Mouse (Mus musculus) heart, embryonic 16.5 days (tissue): Measurements from ENCODE around the gene Fbxo8. TPM values are rescaled to one million over a fixed set of nuclear protein-coding genes. Genes with fewer than 3 reads are reported as not detected.

ENCODE experiments used
- ATAC-seq: fragments of 200-750 bp; cut with Nextera tagmentation; replicated peaks from 2 replicates; pipeline ENCODE4 v1.8.0; 2017; ENCODE audit warnings: moderate number of reproducible peaks; ENCODE audit not compliant: insufficient read depth, low FRiP score; ENCODE audit errors: extremely low read depth
- H3K27ac ChIP-seq: fragments of 300-500 bp; sonication (generic); 2 replicates; pipeline ENCODE4 v1.5.1; 2014; ENCODE audit warnings: mild to moderate bottlenecking, low read length, control low read depth, moderate library complexity
- H3K27me3 ChIP-seq: fragments of 300-500 bp; sonication (generic); 2 replicates; pipeline ENCODE4 v1.6.1; 2014; ENCODE audit warnings: low read length, mixed read lengths; ENCODE audit not compliant: control insufficient read depth, insufficient read depth
- H3K36me3 ChIP-seq: fragments of 300-500 bp; sonication (generic); 2 replicates; pipeline ENCODE4 v1.6.1; 2014; ENCODE audit not compliant: control insufficient read depth, insufficient read depth
- H3K4me1 ChIP-seq: fragments of 300-500 bp; sonication (generic); 2 replicates; pipeline ENCODE4 v1.6.1; 2014; ENCODE audit warnings: low read length, mixed read lengths; ENCODE audit not compliant: control insufficient read depth, insufficient read depth
- H3K4me2 ChIP-seq: fragments of 300-500 bp; sonication (generic); 2 replicates; pipeline ENCODE4 v1.6.1; 2014; ENCODE audit warnings: low read depth, mild to moderate bottlenecking, control low read depth, low read length
- H3K4me3 ChIP-seq: fragments of 300-500 bp; sonication (generic); 2 replicates; pipeline ENCODE4 v1.5.1; 2014; ENCODE audit warnings: mild to moderate bottlenecking, control low read depth, low read length
- H3K9ac ChIP-seq: fragments of 300-500 bp; sonication (generic); 2 replicates; pipeline ENCODE4 v1.6.1; 2014; ENCODE audit warnings: low read length, control low read depth
- H3K9me3 ChIP-seq: fragments of 300-500 bp; sonication (generic); replicated peaks from 2 replicates; pipeline ENCODE4 v1.6.1; 2016; ENCODE audit warnings: low read length; ENCODE audit not compliant: control insufficient read depth
- WGBS: fragments of 180-500 bp; shearing (Covaris S2); extraction: QIAGEN DNeasy Blood & Tissue Kit; methylation state at CpG from one replicate; pipeline ENCODE4 v1.1.7; 2014; 5-methylcytosine and 5-hydroxymethylcytosine counted together
- polyA plus RNA-seq: library from polyadenylated mRNA; unstranded; fragments of >200 nt; fragmentation: Nextera tagmentation; extraction: Ambion mirVana; gene quantifications from 2 replicates; pipeline ENCODE4 v1.2.1, GENCODE M21; 2015

The Fbxo8 gene
- polyA plus RNA-seq, 1 experiment from 2014 or later = 53.2 TPM

DNA sequence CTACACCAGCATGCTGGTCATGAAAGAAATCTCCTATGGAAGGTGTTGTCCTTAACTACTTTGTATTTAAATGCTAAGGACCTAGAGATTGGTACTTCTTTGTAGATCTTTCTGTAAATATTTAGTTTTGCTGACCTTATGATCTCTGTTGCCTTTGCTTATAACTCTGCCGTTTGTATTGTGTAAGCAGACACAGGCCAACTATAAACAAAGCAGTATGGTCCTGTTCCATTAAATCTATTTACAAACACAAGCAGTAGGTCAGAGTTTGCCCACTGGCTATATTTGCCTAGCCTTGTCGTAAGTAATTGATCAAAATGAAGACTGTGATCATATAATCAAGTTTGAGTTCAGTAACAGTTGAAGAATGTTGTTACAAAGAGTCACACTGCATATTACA, 38.1 kb downstream of the Fbxo8 start:
- 71% methylated on average over 2 of the region's 2 CpGs for WGBS
- Histone ChIP-seq H3K4me1 (0 out of 2 replicates have a peak, but pooled peaks cover 2% of the 10 kb centered on the region), H3K36me3 (peaks cover 4% of the 10 kb centered on the region; the same call in 1 of the 2 replicates), H3K27me3 (no peaks in the 10 kb centered on the region), H3K4me3 (no peak overlapping the region), H3K9ac (no peak overlapping the region), H3K9me3 (no peaks in the 10 kb centered on the region), H3K4me2 (no peak overlapping the region), H3K27ac (no peak overlapping the region)
- ATAC-seq = no peak

DNA sequence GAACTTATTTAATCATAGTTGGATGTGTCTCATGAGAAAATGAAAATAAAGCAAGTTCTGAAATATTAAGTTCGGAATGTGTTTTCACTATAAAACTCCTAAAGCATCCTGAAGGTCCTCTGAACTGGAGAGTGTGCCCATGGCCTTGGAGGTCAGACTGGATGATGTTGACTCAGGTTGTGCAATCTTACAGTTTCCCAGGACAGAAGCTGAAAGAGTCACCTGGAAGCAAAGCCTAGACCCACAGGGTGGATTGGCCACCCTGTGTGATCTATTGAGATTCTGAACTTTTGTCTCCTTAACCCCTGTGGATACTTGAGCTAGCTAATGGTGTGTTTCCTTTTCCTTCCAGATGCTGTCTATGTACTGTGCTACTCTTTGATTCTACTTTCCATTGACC, 40.2 kb downstream of the Fbxo8 start:
- no peak overlapping the region for H3K4me2 ChIP-seq
- no peak overlapping the region for H3K27ac ChIP-seq
- 96% methylated on average over 1 of the region's 1 CpGs for WGBS

DNA sequence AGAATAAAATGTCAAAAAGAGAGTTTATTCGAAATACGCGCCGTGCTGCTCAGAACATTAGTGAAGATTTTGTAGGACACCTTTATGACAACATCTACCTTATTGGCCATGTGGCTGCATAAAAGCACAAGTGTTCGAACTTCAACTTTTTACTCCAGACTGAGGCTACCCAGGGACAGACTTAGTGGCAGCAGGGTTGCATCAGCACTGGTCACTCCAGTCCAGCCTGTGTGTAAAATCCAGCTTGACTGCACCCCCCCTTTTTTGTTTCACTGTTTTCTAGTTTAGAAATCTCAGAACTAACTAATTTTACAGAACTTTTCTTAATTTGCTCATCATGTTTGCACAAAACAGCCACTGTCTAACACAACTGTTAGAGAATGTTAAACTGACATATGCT, 40.6 kb downstream of the Fbxo8 start:
- Histone ChIP-seq H3K36me3 (peaks cover 4% of the 10 kb centered on the region; the same call in 1 of the 2 replicates), H3K9ac (no peak overlapping the region), H3K27me3 (no peaks in the 10 kb centered on the region), H3K9me3 (no peaks in the 10 kb centered on the region), H3K4me1 (no peaks in the 10 kb centered on the region), H3K4me2 (no peak overlapping the region), H3K27ac (no peak overlapping the region), H3K4me3 (no peak overlapping the region)
- ATAC-seq = no peak
- WGBS = 96% methylated on average over 5 of the region's 5 CpGs

More for the DNA sequence above, 40.2 kb downstream of the Fbxo8 start:
- Histone ChIP-seq H3K9ac (no peak overlapping the region), H3K27me3 (no peaks in the 10 kb centered on the region), H3K4me3 (no peak overlapping the region), H3K36me3 (peaks cover 4% of the 10 kb centered on the region; the same call in 1 of the 2 replicates), H3K9me3 (no peaks in the 10 kb centered on the region), H3K4me1 (0 out of 2 replicates have a peak, but pooled peaks cover 2% of the 10 kb centered on the region)
- no peak for ATAC-seq

DNA sequence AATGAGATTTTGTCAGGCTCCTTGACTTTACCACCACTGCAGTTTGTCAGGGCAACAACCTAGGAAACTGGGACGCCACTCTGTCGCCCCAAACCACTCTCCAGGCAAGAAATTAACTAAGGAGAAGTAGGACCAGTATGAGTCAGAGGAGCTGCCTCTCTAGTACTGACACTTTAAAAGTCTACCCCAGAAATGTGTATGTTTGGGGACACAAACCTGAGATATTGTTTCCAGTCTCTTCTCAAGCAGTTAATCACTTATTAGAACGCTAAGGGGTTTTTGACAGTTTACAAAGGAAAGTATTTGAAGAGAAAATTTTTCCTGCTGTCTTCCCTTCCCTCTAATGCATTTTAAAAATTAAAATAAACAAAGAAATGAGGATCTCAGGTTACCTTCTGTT, 55.6 kb downstream of the Fbxo8 start:
- no peak overlapping the region for H3K4me3 ChIP-seq
- H3K9ac ChIP-seq = no peak overlapping the region
- 45% methylated on average over 3 of the region's 3 CpGs for WGBS
- ATAC-seq = no peak
- no peaks in the 10 kb centered on the region for H3K27me3 ChIP-seq
- H3K9me3 ChIP-seq = no peaks in the 10 kb centered on the region
- 0 out of 2 replicates have a peak, but pooled peaks cover 3% of the 10 kb centered on the region for H3K4me1 ChIP-seq
- no peak overlapping the region for H3K27ac ChIP-seq
- H3K4me2 ChIP-seq = no peak overlapping the region
- H3K36me3 ChIP-seq = no peaks in the 10 kb centered on the region

DNA sequence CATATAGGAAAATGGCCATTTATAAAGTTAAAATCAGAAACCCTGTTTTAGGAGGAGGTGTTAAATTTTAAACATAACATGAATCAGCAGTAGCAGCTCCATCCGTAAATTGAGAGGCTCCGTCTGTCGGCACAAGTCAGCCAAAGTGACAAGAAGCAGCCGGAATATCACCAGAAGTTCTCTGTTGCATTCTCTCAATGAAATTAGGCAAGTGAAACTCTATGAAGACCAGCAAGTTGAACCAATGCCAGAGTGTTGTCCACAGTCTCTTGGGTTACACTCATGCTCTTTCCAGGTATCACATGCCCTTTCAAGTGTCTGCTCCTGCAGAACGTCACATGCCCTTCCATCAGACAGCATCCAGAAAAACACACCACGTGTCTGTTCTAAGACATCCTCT, 60.8 kb downstream of the Fbxo8 start:
- Histone ChIP-seq H3K9ac (no peak overlapping the region), H3K4me1 (0 out of 2 replicates have a peak, but pooled peaks cover 4% of the 10 kb centered on the region), H3K9me3 (no peaks in the 10 kb centered on the region), H3K27me3 (no peaks in the 10 kb centered on the region), H3K36me3 (no peaks in the 10 kb centered on the region), H3K4me3 (no peak overlapping the region), H3K4me2 (no peak overlapping the region), H3K27ac (no peak overlapping the region)
- 39% methylated on average over 6 of the region's 6 CpGs for whole genome bisulfite sequencing
- no peak; the same call in 1 of the 2 replicates for ATAC-seq

DNA sequence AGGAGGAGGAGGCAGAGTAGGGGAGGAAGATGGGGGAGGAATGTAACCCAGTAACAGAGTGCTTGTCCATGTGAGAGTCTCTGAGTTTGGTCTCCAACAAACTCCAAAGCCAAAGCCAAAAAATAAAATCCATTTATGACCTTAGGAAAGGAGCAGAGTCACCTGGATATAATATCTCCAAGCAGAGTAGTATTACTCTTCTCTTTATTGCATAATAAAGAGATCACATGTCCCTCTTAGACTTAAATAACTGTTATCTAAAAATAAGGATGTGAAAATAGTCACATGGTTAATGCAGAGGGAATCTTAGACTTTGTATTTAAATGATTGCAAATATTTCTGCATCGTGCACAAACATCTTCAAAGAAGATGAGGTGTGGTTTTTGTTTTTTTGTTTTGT, 63.3 kb downstream of the Fbxo8 start:
- no peak overlapping the region for H3K4me3 ChIP-seq
- no peaks in the 10 kb centered on the region for H3K36me3 ChIP-seq
- H3K9me3 ChIP-seq = no peaks in the 10 kb centered on the region
- WGBS = 91% methylated on average over 1 of the region's 1 CpGs
- no peak for ATAC-seq
- peaks cover 6% of the 10 kb centered on the region for H3K4me1 ChIP-seq
- H3K4me2 ChIP-seq = no peak overlapping the region
- H3K9ac ChIP-seq = no peak overlapping the region
- H3K27ac ChIP-seq = no peak overlapping the region
- H3K27me3 ChIP-seq = no peaks in the 10 kb centered on the region

DNA sequence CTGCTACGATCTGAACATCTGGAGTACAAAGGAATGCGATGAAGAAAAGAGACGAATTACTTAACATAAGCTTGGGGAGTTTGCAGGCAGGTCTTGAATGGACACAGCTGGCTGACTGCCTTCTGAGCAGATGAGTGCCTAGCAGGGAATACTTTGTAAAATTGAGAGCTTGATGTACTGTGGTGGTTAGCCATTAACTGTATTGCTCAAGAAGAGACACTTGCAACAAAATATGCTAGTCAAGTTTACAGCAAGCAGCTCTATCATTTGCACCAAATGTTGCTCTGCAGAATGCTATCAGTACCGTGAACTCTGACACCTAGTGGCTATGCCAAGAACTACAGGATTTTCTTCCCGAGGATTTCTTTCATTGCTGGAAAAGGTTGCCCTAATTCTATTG, 64.1 kb downstream of the Fbxo8 start:
- Histone ChIP-seq H3K4me1 (peaks cover 8% of the 10 kb centered on the region), H3K9ac (no peak overlapping the region), H3K27me3 (no peaks in the 10 kb centered on the region), H3K36me3 (no peaks in the 10 kb centered on the region), H3K9me3 (no peaks in the 10 kb centered on the region), H3K4me3 (no peak overlapping the region), H3K27ac (no peak overlapping the region), H3K4me2 (no peak overlapping the region)
- 14% methylated on average over 5 of the region's 5 CpGs for WGBS
- ATAC-seq = no peak

DNA sequence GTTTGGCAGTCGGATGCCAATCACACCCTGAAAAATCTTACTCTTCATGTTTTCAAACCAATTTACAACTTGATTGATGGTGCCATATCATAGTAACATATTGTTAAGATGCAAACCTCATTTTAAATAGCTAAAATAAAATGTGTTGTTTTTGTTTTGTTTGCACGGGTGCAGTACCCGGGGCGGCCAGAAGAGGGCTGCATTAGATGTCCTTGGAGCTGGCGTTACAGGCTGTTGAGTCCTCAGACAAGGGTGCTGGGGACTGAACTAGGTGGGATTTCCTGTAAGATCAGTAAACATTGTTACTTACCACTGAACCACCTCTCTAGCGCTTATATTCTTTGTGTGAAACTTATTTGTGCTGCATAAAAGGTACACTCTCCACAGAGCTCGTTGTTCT, 65.4 kb downstream of the Fbxo8 start:
- no peaks in the 10 kb centered on the region for H3K27me3 ChIP-seq
- no peaks in the 10 kb centered on the region for H3K36me3 ChIP-seq
- H3K4me3 ChIP-seq = no peak overlapping the region
- H3K27ac ChIP-seq = no peak overlapping the region
- H3K9ac ChIP-seq = no peak overlapping the region
- 47% methylated on average over 7 of the region's 7 CpGs for WGBS
- no peak for ATAC-seq
- H3K9me3 ChIP-seq = no peaks in the 10 kb centered on the region
- no peak overlapping the region for H3K4me2 ChIP-seq
- H3K4me1 ChIP-seq = peaks cover 16% of the 10 kb centered on the region

DNA sequence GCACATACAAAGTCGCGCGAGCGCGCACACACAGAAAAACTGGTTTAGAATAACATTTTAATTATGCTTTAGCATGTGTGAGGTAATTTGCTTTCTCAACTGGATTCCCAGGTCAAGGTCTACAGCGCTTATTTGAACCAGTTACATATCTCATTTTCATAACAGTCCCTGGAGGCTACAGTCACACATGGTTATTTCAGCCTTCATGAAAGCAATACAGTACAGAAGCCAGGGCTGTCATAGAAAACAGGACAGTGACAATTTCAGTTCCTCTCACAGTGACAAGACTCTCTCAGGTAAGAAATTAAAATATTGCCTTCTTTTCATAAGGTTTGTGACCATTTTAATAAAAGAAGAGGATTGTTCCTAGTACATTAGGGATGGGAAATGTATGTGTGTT, 66.4 kb downstream of the Fbxo8 start:
- H3K27me3 ChIP-seq = no peaks in the 10 kb centered on the region
- no peak overlapping the region for H3K4me3 ChIP-seq
- H3K4me2 ChIP-seq = no peak overlapping the region
- ATAC-seq = no peak
- no peaks in the 10 kb centered on the region for H3K9me3 ChIP-seq
- 95% methylated on average over 6 of the region's 6 CpGs for WGBS
- H3K4me1 ChIP-seq = peaks cover 16% of the 10 kb centered on the region
- no peak overlapping the region for H3K27ac ChIP-seq
- no peak overlapping the region for H3K9ac ChIP-seq
- H3K36me3 ChIP-seq = no peaks in the 10 kb centered on the region
